Mouse (Mus musculus): ENCODE measurements at regions not wholly inside any gene's neighbourhood (a gene's known extent, or its start where the extent isn't known, plus 50 kb on each side); places are given as distances from the start of the nearest gene placed in this dataset.

DNA sequence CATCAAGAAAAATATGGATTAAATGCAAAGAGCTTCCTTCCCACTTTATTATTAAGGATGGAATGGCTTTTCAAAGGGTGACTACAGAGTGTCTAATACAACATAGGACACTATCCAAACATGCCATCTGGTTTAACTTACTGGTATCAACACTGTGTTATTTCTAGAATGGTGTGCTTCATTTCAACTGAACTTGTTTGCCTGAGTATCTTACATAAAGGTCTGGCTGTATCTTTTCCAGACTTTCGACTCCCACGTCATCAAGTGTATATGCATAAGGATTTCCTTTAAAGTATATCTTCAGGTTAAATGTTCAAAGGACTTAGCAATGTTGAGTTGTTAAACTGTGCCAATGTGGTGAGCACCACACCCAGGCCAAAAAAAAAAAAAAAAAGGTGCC, 169.6 kb upstream of the Slc7a11 start:
- TF ChIP-seq CTCF (conservative IDR thresholded peaks at IDR 0.05; ENCODE audit: low read length): no peak
- TF ChIP-seq NANOG (IDR thresholded peaks at IDR 0.05; ENCODE audit: borderline replicate concordance, low read length): no peak
- TF ChIP-seq POU5F1 (IDR thresholded peaks at IDR 0.05; ENCODE audit: borderline replicate concordance, low read length): no peak

Data from E14TG2a.4 (cell line).